Mouse (Mus musculus) right cerebral cortex, adult 2 months (tissue): ENCODE measurements at regions not wholly inside any gene's neighbourhood (a gene's known extent, or its start where the extent isn't known, plus 50 kb on each side); places are given as distances from the start of the nearest gene placed in this dataset.
A peak's percentile ranks its signal among the peaks of the same experiment; 100 is the strongest.

Source experiments
- DNase-seq, 2 experiments: peaks; one replicate each; pipeline ENCODE4 v3.0.0; 2021 to 2022; ENCODE audit warnings: low spot score in 2 of 2

GRCm38 (mm10) chr19:18444324-18444723 is 187.3 kb downstream of the Ostf1 start:
- DNase-seq = no peak

DNA sequence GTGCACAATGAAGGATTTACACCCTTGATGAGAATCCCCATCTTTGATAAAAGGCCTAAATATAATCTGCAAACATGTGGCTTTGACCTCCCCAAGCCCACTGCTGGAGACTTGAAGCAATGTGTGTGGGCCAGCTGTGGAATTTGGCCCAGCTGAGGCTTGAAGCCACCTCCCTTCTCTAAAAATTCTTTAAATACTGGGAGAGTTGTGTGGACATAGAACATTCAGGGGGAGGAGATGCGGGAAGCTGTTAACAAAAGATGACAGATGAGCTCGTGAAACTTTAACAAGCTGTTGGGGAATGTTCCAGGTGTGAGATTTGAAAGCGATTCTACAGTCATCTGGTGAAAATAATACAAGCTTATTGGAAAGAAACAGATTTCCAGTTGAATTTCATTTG is 195.3 kb downstream of the Ostf1 start:
- no peak for DNase-seq

DNA sequence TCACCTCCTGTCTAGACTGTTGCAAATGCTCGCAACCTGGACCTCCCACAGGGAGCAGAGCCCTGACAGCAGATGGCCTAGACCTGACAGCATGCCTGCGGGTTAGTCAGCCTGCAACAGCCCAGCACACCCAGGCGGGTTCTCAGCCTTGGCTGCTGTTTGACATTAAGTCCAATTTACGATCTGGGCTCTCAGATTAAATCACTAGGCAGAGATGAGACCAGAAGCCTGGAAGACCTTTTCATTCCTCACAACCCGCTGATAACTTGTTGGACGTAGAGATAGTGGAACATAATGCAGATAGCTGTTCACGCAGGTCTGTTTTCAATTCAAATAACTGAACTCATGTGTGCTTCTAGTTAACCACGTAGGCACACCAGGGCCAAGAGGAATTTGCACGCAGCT is 211.2 kb downstream of the Ostf1 start:
- no peak for DNase-seq

DNA sequence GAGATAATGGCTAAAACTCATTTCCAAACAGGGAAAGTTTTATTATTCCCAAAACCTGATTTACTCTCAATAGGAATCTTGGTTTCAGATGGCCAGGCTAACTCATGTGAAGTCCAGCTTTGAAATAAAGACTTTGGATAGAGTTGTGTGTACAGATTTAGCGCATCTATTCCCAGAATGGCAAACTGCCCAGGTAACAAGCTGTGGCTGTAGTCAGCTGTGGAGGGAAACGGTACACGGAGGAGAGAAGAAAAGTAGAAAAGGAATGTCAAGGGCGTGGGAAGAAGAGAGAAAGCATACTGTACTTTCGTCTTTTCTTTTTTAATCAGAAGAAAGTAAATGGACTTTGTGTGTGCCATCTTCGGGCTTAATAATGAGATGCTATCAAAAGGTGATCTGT is 213.1 kb downstream of the Ostf1 start:
- peak; percentile 23 to 27 for DNase-seq

DNA sequence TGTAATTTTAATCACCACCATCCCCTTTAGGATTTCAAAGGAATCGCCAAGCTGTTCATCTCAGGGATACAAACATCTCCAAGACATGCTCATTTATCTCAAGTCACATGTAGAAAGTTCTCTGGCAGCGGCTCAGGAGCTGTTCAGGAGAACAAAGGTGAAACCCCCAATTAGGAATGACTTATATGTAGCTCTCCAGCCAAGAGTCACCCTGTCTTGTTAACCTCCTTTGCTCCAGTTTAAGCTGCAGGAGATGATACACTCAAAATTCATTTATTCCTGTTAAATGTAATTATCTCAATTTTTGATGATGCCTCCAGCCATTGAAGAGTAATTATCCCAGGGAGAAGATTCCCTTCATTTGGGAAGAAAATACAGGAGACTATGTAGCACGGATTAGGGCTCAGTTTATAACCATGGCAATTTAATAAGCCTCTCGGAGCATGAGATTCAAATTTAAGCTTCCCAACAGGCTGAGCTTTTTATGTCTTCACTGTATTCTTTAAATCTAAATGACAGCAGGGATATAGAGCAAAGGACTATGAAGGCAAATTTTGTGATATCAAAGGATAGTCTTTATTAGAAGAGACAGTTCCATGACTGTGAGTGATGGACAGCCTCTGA is 254.0 kb downstream of the Ostf1 start:
- no peak for DNase-seq

DNA sequence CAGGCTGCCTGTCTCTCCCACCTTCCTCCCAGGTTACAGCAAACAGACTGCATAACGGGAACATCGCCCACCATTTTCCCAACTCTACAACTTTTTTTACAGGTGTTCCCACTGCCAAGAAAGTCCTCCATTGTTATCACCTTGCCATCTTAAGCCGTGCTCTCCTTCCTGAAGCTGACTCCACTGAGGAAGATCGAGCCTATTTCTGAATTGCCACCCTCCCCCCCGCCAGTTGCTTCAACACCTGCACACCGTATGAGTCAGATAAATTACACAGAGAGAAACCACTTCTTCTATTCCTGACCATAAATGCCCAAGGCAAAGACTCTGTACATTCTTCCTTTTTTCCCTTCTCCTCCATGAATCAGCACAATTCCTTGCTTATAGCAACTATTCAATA is 263.0 kb downstream of the Ostf1 start:
- peak; percentile 3 to 12 for DNase-seq

- DNase-seq = no peak
Observed at GRCm38 (mm10) chr19:18353960-18354359, 277.7 kb downstream of the Ostf1 start.

DNA sequence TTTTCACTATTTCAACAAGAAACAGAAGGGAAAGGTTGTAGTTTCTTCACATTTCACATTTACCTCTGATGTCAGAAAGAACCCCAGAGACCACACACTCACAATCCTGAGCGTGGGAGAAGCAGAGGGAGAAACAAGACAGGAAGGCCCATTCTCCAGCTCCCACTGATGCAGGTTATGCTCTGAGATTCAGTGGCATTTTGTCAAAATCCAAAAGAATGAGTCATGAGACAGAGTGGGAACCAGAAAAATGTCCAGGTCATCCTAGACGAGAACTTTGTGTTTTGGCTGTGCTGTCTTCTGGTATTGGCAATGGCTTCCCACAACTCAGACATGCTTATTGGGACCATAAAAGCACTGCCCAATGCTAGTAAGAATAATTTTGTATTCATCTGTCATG is 285.9 kb downstream of the Ostf1 start:
- DNase-seq = no peak

DNA sequence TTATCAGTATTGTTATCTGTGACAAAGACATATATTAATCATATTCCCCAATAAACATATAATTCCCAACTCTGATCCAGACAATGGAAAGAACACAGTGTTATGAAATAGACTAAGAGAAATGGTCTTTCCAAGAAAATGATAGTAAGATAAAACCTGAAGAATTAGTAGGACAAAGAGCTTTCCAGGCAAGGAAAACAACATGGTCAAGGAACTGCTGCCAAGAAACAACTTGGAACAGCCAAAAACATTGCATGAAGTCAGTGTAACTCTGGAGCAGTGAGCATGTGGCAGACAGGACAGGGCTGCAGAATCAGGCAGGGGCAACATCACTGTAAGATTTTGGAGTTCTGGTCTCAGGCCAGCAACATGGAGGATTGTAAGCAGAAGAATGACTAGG is 288.0 kb downstream of the Ostf1 start:
- no peak for DNase-seq

GRCm38 (mm10) chr19:18343003-18343402 is 288.6 kb downstream of the Ostf1 start:
- DNase-seq = no peak

DNA sequence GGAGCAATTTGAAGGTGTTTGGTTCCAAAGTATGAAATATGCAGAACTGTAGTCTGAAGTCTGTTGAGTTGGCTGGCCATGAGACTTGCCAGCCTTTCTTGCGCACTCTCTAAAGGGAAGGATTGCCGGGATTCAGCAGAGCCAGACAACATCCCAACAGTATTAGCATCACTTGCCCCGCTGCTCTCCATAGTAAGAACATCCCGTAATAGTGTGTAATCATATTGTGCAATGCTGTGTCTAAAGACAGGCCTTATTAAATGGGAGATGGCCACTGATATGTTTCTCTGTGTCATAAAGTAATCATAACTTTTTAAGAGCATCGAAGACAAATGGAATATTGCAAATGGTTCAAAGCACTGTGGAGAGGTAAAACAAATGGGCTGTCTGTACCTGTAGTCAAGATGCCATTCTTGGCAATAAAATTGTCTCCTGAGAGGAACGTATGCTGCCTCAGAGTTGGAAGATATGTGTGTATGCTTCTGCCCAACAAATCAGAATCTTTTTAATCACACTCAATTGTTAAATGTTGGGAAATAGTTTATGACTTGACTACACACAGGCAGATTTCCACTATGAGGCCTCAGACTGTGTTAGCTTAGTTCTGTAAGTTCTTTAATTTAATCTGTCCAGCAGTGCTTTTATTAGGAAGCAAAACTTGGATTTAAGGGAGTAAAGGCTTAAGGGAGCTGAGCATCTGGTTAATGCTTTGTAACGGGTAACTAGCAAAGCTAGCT is 293.6 kb downstream of the Ostf1 start:
- DNase-seq = no peak

- DNase-seq = no peak
Observed at GRCm38 (mm10) chr19:18336637-18337036, 295.0 kb downstream of the Ostf1 start.

- DNase-seq = peak; percentile 4 to 9
Observed at GRCm38 (mm10) chr19:18334639-18335038, 297.0 kb downstream of the Ostf1 start.

- DNase-seq = no peak
Observed at GRCm38 (mm10) chr19:18331811-18332210, 299.8 kb downstream of the Ostf1 start.

GRCm38 (mm10) chr19:18329421-18329820 is 302.2 kb downstream of the Ostf1 start:
- DNase-seq = no peak

DNA sequence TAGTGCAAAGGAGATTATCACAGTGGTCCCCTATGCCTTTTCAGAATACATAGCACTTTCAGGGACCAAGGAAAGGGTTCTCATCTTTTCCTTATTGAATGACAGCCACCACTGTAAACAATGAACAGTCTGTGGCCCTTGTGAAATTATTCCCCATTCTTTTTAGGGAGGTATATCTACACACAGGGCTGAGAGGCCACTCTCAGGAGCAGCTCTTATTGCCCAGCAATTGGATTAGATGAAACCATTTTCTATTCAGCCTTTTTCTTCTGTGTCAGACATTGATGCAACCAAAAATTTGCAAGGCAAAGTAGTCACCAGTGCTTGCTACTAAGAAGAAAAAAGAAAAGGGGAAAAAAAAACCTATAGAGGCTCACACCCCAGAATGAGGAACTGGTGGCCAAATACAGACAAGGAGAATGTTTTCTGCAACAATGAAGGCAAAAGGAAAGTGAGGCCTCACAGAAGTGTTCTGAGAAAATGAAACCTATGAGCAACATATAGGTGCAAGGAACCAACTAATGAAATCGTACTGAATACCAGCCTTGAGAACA is 313.2 kb downstream of the Ostf1 start:
- DNase-seq = no peak

- no peak for DNase-seq
Observed at GRCm38 (mm10) chr19:18273415-18273814, 358.2 kb downstream of the Ostf1 start.

DNA sequence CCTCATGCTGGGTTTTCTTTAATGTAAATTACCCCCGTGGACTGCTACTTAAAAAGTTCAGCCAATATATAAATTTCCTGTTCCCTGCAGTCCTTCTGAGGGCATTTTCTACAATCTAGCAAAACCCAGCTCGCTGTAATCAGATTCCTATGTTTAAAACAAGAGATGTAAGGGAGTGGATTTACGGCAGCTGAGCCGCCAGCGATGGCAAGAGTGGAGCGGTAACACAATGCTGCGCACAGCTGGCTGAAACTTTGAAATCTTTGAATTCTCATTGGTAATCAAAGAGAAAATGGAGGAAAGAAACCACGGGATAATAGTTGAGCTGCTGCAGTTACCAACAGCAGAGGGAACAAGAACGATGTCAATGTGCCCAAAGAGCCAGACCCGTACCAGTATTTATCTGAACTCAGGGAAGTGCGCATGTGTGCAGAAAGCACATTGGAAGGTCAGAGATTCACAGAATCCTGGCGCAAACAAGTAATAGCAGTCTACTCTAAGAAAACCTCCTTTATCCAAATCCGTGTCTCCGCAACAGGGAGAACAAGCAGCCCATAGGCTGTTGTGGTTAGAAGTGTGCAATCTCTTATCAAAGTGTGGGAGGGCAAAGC is 376.4 kb downstream of the Ostf1 start:
- DNase-seq = no peak

- DNase-seq = no peak
Observed at GRCm38 (mm10) chr19:18253333-18253732, 378.3 kb downstream of the Ostf1 start.
